Mouse (Mus musculus) gastrocnemius, postnatal 36 days (tissue): ENCODE data around the gene Nme3. TPM values are rescaled to one million over a fixed set of nuclear protein-coding genes. Genes with fewer than 3 reads are reported as not detected.
"Not testable (repeated sequence)": the region's sequence is repeated elsewhere in the genome, so short reads cannot be mapped to it uniquely, and the experiment has no call there.

Source experiments
- DNase-seq, 2 experiments: peaks; one replicate each; pipeline ENCODE4 v3.0.0; 2022
- intact Hi-C: fragments of 180-260 bp; cut with DNase I; formaldehyde crosslinking; loops from one replicate; pipeline ENCODE4 v1.15.1; 2025
- total RNA-seq, 2 experiments: library from RNA; stranded (reverse); gene quantifications; 2 replicates each; pipeline ENCODE4 v1.2.3; 2021

Gene Nme3
- total RNA-seq, 2 experiments from 2014 or later = 10.3 to 11.7 TPM

DNA sequence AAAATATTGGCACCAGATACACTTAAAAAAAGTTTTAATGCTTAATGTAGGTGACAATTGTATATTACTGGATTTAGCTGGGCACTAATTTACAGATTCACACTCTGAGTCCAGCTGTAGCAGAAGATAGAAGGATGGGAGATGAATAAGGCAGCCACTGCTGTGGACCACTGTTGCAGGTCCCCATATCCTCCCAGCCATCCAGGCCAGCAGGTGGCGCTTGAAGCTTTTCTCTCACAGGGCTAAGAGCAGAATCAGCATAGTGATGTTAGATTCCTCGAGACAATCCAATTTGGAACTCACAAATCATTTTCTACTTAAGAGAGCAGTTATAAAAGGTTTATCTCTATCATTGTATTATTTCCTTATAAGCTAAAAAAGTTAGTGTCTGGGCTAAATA, 46.2 kb downstream of the Nme3 start:
- peak; percentile 20 to 30 for DNase-seq
- intact Hi-C loops = not testable (repeated sequence)

GRCm38 (mm10) chr17:24943036-24943435, 46.7 kb downstream of the Nme3 start:
- no peak for DNase-seq
- intact Hi-C loops = no loop called here

- intact Hi-C loops, DNase-seq: not testable (repeated sequence)
Observed at GRCm38 (mm10) chr17:24943589-24943988, 47.3 kb downstream of the Nme3 start.

Other genes starting within 250 kb of the Nme3 start
- gene Slc9a3r2, start 246.2 kb upstream of the Nme3 start, total RNA-seq = 10 to 100 TPM; 27.1 to 36.9 TPM
- not detected for gene Npw, start 238.0 kb upstream of the Nme3 start, total RNA-seq
- gene Zfp598, start 226.8 kb upstream of the Nme3 start, total RNA-seq = 10 to 100 TPM; 18.0 to 18.5 TPM
- not detected for gene Syngr3, start 206.5 kb upstream of the Nme3 start, total RNA-seq
- gene Gfer, start 200.3 kb upstream of the Nme3 start, total RNA-seq = 10 to 100 TPM; 30.3 to 33.3 TPM
- gene Noxo1, start 200.3 kb upstream of the Nme3 start, total RNA-seq = 1 to 10 TPM in 1 of 2 experiments, under 1 TPM in 1; 0.47 to 1.4 TPM
- 10 to 100 TPM; 15.1 to 16.1 TPM for gene Tbl3, start 188.8 kb upstream of the Nme3 start, total RNA-seq
- gene Rnf151, start 178.4 kb upstream of the Nme3 start, total RNA-seq = not detected
- gene Rps2, start 178.4 kb upstream of the Nme3 start, total RNA-seq = 100 to 1,000 TPM; 500 to 582 TPM
- gene Ndufb10, start 172.0 kb upstream of the Nme3 start, total RNA-seq = 100 to 1,000 TPM; 420 to 464 TPM
- gene Rpl3l, start 168.7 kb upstream of the Nme3 start, total RNA-seq = 100 to 1,000 TPM; 743 to 791 TPM
- 100 to 1,000 TPM; 192 to 205 TPM for gene Msrb1, start 159.9 kb upstream of the Nme3 start, total RNA-seq
- gene Hs3st6, start 143.5 kb upstream of the Nme3 start, total RNA-seq = not detected
- gene Meiob, start 92.2 kb upstream of the Nme3 start, total RNA-seq = not detected
- 10 to 100 TPM; 66.0 to 77.0 TPM for gene Hagh, start 56.4 kb upstream of the Nme3 start, total RNA-seq
- 10 to 100 TPM; 40.3 to 42.1 TPM for gene Fahd1, start 46.1 kb upstream of the Nme3 start, total RNA-seq
- gene Igfals, start 30.5 kb upstream of the Nme3 start, total RNA-seq = 1 to 10 TPM; 3.3 to 3.8 TPM
- gene Nubp2, start 10.2 kb upstream of the Nme3 start, total RNA-seq = 10 to 100 TPM; 10.0 TPM
- gene Spsb3, start 9.9 kb upstream of the Nme3 start, total RNA-seq = 10 to 100 TPM; 25.4 to 31.0 TPM
- gene Eme2, start 1.4 kb upstream of the Nme3 start, total RNA-seq = 10 to 100 TPM in 1 of 2 experiments, 1 to 10 TPM in 1; 9.3 to 10.2 TPM
- 10 to 100 TPM; 84.6 to 90.2 TPM for gene Mrps34, start 1.4 kb upstream of the Nme3 start, total RNA-seq
- gene Mapk8ip3, start 40.5 kb downstream of the Nme3 start, total RNA-seq = 10 to 100 TPM; 16.2 to 24.4 TPM
- 1 to 10 TPM; 6.2 to 6.8 TPM for gene Jpt2, start 64.2 kb downstream of the Nme3 start, total RNA-seq
- 1 to 10 TPM; 5.9 to 7.1 TPM for gene Cramp1l, start 119.3 kb downstream of the Nme3 start, total RNA-seq
- gene Ift140, start 119.6 kb downstream of the Nme3 start, total RNA-seq = 1 to 10 TPM; 1.7 to 2.0 TPM
- 10 to 100 TPM; 10.3 to 10.7 TPM for gene Tmem204, start 187.1 kb downstream of the Nme3 start, total RNA-seq
- 1 to 10 TPM; 4.2 to 6.1 TPM for gene Telo2, start 219.5 kb downstream of the Nme3 start, total RNA-seq
- gene Ptx4, start 224.3 kb downstream of the Nme3 start, total RNA-seq = 1 to 10 TPM; 3.7 to 4.3 TPM
- gene Clcn7, start 236.9 kb downstream of the Nme3 start, total RNA-seq = 10 to 100 TPM; 13.7 to 14.9 TPM